Mouse (Mus musculus) hindbrain, embryonic 11.5 days (tissue): ENCODE results near the gene Lyst. TPM values are rescaled to one million over a fixed set of nuclear protein-coding genes. Genes with fewer than 3 reads are reported as not detected.
"Not testable (repeated sequence)": the region's sequence is repeated elsewhere in the genome, so short reads cannot be mapped to it uniquely, and the experiment has no call there.

Experiments
- ATAC-seq: fragments of 200-750 bp; cut with Nextera tagmentation; 2 replicates; pipeline ENCODE4 v1.8.0; 2017; ENCODE audit warnings: mild to moderate bottlenecking, moderate TSS enrichment, moderate library complexity; ENCODE audit not compliant: low FRiP score
- DNase-seq: peaks from one replicate; pipeline ENCODE4 v3.0.0-alpha.2; 2015; ENCODE audit warnings: low spot score
- H3K27ac ChIP-seq: fragments of 300-500 bp; sonication (generic); 2 replicates; pipeline ENCODE4 v1.5.1; 2014; ENCODE audit warnings: mild to moderate bottlenecking, low read depth, low read length
- H3K27me3 ChIP-seq: fragments of 300-500 bp; sonication (generic); 2 replicates; pipeline ENCODE4 v1.6.1; 2014; ENCODE audit warnings: mild to moderate bottlenecking, low read length, moderate library complexity, mixed read lengths; ENCODE audit not compliant: control insufficient read depth, insufficient read depth
- H3K36me3 ChIP-seq: fragments of 300-500 bp; sonication (generic); 2 replicates; pipeline ENCODE4 v1.6.1; 2014; ENCODE audit warnings: mild to moderate bottlenecking, low read length, moderate library complexity, mixed read lengths; ENCODE audit not compliant: control insufficient read depth, insufficient read depth
- H3K4me1 ChIP-seq: fragments of 300-500 bp; sonication (generic); replicated peaks from 2 replicates; pipeline ENCODE4 v1.6.1; 2014; ENCODE audit warnings: low read length, mixed read lengths; ENCODE audit not compliant: control insufficient read depth, insufficient read depth
- H3K4me2 ChIP-seq: fragments of 300-500 bp; sonication (generic); replicated peaks from 2 replicates; pipeline ENCODE4 v1.6.1; 2014; ENCODE audit warnings: mild to moderate bottlenecking, low read depth, low read length
- H3K4me3 ChIP-seq: fragments of 300-500 bp; sonication (generic); 2 replicates; pipeline ENCODE4 v1.5.1; 2014; ENCODE audit warnings: low read depth, low read length
- H3K9ac ChIP-seq: fragments of 300-500 bp; sonication (generic); 2 replicates; pipeline ENCODE4 v1.6.1; 2014; ENCODE audit warnings: low read depth, low read length
- H3K9me3 ChIP-seq: fragments of 300-500 bp; sonication (generic); 2 replicates; pipeline ENCODE4 v1.6.1; 2016; ENCODE audit warnings: low read length; ENCODE audit not compliant: control insufficient read depth
- WGBS: fragments of 180-500 bp; shearing (Covaris S2); extraction: QIAGEN DNeasy Blood & Tissue Kit; methylation state at CpG from one replicate; pipeline ENCODE4 v1.1.7; 2014; 5-methylcytosine and 5-hydroxymethylcytosine counted together
- polyA plus RNA-seq: library from polyadenylated mRNA; unstranded; fragments of >200 nt; fragmentation: Nextera tagmentation; extraction: Ambion mirVana; gene quantifications from 2 replicates; pipeline ENCODE4 v1.2.1, GENCODE M21; 2014

Gene Lyst
- polyA plus RNA-seq, 1 experiment from 2014 or later = 4.7 TPM

DNA sequence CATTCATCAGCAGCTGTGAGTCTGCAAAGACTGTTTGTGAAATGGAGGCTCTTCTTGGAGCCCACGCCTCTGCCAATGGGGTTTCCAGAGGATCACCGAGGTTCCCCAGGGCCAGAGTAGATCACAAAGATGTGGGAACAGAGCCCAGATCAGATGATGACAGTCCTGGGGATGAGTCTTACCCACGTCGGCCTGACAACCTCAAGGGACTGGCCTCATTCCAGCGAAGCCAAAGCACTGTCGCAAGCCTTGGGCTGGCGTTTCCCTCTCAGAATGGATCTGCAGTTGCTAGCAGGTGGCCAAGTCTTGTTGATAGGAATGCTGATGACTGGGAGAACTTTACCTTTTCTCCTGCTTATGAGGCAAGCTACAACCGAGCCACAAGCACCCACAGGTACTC, 87.7 kb downstream of the Lyst start:
- 82% methylated on average over 8 of the region's 8 CpGs for WGBS
- Histone ChIP-seq H3K27me3 (no peaks in the 10 kb centered on the region), H3K27ac (no peak overlapping the region), H3K4me3 (no peak overlapping the region), H3K4me2 (no peak overlapping the region), H3K9me3 (no peaks in the 10 kb centered on the region), H3K4me1 (no peaks in the 10 kb centered on the region), H3K9ac (no peak overlapping the region), H3K36me3 (no peaks in the 10 kb centered on the region)
- DNase-seq (no peak), ATAC-seq (no peak)

DNA sequence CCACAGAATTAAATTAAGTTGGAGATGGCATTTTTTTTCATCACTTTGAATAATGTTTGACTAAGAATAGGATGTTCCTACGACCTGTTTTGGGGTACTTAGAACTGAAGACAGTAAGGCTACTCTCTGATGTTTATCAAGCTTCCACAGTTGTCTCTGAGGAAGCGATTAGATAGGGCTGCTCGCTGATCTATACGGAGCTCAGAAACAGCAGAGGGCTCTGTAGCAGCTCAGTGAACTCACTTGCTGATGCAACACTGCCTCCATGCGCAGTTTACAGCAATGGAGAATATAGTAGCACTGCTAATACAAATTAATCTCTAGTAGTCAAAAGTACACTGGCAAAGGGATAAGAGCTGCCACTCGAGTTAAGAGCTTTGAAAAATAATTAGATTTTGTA, 91.4 kb downstream of the Lyst start:
- DNase-seq (no peak), ATAC-seq (no peak)
- no peaks in the 10 kb centered on the region for H3K36me3 ChIP-seq
- WGBS = 73% methylated on average over 6 of the region's 6 CpGs
- no peaks in the 10 kb centered on the region for H3K9me3 ChIP-seq
- no peaks in the 10 kb centered on the region for H3K27me3 ChIP-seq
- H3K4me2 ChIP-seq = no peak overlapping the region
- H3K4me3 ChIP-seq = no peak overlapping the region
- no peak overlapping the region for H3K9ac ChIP-seq
- no peak overlapping the region for H3K27ac ChIP-seq
- H3K4me1 ChIP-seq = no peaks in the 10 kb centered on the region

DNA sequence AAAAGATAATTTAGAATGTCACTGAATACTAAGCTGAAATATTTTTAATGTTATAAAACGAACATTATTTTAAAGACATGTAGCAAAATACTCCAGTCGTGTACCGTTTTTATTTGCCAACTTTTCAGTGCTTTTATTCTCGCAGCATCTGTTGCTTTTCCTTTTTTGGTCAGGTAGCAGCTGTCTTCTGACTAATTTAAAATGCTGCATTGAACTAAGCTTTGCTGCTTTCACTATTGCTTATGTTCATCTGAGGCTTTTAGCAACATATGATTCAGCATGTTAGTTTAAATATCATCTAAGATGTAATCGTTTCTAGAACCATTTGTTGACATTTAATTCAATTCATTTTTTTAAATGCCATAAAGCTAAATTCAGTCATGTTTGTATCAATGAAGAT, 113.3 kb downstream of the Lyst start:
- 90% methylated on average over 5 of the region's 5 CpGs for WGBS
- DNase-seq (no peak), ATAC-seq (no peak)
- H3K4me1 ChIP-seq = no peaks in the 10 kb centered on the region
- no peak overlapping the region for H3K4me2 ChIP-seq
- H3K27me3 ChIP-seq = no peaks in the 10 kb centered on the region
- no peaks in the 10 kb centered on the region for H3K9me3 ChIP-seq
- no peak overlapping the region for H3K4me3 ChIP-seq
- no peaks in the 10 kb centered on the region for H3K36me3 ChIP-seq
- no peak overlapping the region for H3K9ac ChIP-seq
- no peak overlapping the region for H3K27ac ChIP-seq

DNA sequence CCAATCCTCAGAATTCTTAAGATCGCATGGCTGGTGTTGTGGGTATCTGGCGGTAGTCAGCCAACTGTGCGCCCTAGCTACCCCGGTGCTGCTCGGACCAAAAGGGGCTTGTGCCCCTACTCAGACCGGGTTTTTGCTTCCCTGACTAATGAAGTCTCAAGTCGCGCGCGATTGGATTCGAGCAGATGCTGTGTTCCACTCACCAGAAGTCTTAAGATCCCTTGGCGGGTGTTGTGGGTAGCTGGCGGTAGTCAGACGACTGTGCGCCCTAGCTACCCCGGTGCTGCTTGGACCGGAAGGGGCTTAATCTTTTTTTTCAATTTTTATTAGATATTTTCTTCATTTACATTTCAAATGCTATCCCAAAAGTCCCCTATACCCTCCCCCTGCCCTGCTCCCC, 131.2 kb downstream of the Lyst start:
- not testable (repeated sequence) for H3K27ac ChIP-seq, H3K9me3 ChIP-seq, H3K9ac ChIP-seq, H3K27me3 ChIP-seq, ATAC-seq, H3K36me3 ChIP-seq, H3K4me3 ChIP-seq, H3K4me2 ChIP-seq, DNase-seq, H3K4me1 ChIP-seq
- WGBS = 93% methylated on average over 17 of the region's 17 CpGs

DNA sequence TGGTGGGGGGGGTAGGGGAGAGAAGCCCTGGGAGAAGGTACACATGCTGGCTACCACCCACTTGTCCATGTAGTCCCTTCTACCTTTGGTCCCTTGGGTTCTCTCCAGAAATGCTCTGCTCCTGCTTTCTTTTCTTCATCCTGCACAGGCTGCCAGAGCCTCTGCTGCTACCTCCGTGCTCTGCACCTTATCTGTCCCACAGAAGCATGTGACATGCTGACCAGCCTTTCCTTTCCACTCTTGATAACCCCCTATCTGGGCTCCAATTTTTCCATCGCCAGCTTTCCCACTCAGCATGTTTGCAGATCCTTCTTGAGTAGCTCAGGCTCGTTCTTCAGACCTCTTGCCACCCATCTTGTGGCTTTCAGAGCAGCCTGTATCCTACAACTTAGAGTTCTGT, 133.1 kb downstream of the Lyst start:
- Histone ChIP-seq H3K4me2 (no peak overlapping the region), H3K9me3 (no peaks in the 10 kb centered on the region), H3K4me3 (no peak overlapping the region), H3K9ac (no peak overlapping the region), H3K27me3 (no peaks in the 10 kb centered on the region), H3K27ac (no peak overlapping the region), H3K36me3 (no peaks in the 10 kb centered on the region), H3K4me1 (no peaks in the 10 kb centered on the region)
- 91% methylated on average over 3 of the region's 3 CpGs for WGBS
- ATAC-seq = no peak
- DNase-seq = no peak

DNA sequence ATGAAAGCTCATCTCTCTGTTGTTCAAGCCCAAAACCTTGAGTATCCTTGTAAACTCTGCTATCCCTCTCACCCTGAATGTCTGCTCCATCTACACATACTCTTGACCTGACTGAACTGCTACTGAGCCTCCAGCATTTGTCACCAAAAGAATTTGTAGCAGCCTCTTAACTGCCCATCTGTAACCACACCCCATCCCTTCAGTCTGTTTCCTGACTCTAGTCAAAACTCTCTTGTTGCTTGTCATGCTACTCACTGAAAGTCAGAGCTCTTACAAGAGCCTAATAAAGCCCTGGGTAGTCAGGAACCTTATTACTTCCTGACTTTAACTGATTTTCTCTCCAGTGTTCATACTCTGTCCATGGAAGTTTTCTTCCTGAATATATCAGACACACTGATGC, 133.6 kb downstream of the Lyst start:
- no peaks in the 10 kb centered on the region for H3K36me3 ChIP-seq
- no peak overlapping the region for H3K9ac ChIP-seq
- no peaks in the 10 kb centered on the region for H3K4me1 ChIP-seq
- H3K9me3 ChIP-seq = no peaks in the 10 kb centered on the region
- no peak overlapping the region for H3K4me3 ChIP-seq
- no peak for ATAC-seq
- no peak overlapping the region for H3K27ac ChIP-seq
- DNase-seq = no peak
- no peaks in the 10 kb centered on the region for H3K27me3 ChIP-seq
- no peak overlapping the region for H3K4me2 ChIP-seq

DNA sequence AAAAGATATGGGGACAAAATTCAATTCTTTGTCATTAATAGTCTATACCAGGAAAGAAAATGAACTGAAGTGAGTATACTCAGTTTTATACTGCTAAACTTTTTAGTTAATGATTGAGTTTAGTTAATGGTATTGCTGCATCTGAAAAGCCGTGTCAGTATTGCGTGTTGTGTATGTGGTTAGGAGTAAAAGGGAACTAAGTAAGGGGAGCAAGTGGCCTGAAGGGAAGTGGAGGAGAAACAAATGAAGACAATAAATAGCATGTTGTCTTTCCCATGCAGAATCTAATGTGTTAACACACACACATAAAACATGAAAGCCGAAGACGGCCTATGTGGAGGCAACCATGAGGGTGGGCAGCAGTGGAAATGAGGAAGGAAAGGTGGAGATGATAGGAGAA, 149.0 kb downstream of the Lyst start:
- H3K36me3 ChIP-seq = no peaks in the 10 kb centered on the region
- no peaks in the 10 kb centered on the region for H3K9me3 ChIP-seq
- no peak overlapping the region for H3K4me2 ChIP-seq
- ATAC-seq (no peak), DNase-seq (no peak)
- no peak overlapping the region for H3K9ac ChIP-seq
- H3K27ac ChIP-seq = no peak overlapping the region
- no peaks in the 10 kb centered on the region for H3K4me1 ChIP-seq
- H3K4me3 ChIP-seq = no peak overlapping the region
- H3K27me3 ChIP-seq = no peaks in the 10 kb centered on the region
- 95% methylated on average over 4 of the region's 4 CpGs for WGBS

DNA sequence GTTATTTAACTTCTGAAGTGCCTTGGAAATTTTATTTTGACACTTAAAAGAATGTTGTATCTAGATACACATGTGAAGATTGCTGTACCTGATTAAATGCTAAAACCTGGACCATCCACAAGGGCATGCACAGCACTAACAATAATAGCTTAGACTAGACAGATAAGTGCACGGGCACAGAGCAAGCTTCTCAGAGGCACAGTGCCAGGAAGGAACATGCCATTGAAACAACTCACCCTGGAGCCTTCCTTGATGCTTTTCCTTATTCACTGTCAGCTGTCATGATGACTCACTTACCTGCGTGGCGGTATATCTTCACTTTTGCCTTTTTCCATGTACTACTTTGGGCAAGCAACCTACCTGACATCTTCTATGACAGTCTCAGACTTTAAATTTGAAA, 155.7 kb downstream of the Lyst start:
- Histone ChIP-seq H3K27ac (no peak overlapping the region), H3K9ac (no peak overlapping the region), H3K36me3 (no peaks in the 10 kb centered on the region), H3K4me2 (no peak overlapping the region), H3K4me3 (no peak overlapping the region), H3K4me1 (no peaks in the 10 kb centered on the region), H3K27me3 (no peaks in the 10 kb centered on the region), H3K9me3 (no peaks in the 10 kb centered on the region)
- WGBS = 90% methylated on average over 3 of the region's 3 CpGs
- no peak for ATAC-seq
- no peak for DNase-seq

DNA sequence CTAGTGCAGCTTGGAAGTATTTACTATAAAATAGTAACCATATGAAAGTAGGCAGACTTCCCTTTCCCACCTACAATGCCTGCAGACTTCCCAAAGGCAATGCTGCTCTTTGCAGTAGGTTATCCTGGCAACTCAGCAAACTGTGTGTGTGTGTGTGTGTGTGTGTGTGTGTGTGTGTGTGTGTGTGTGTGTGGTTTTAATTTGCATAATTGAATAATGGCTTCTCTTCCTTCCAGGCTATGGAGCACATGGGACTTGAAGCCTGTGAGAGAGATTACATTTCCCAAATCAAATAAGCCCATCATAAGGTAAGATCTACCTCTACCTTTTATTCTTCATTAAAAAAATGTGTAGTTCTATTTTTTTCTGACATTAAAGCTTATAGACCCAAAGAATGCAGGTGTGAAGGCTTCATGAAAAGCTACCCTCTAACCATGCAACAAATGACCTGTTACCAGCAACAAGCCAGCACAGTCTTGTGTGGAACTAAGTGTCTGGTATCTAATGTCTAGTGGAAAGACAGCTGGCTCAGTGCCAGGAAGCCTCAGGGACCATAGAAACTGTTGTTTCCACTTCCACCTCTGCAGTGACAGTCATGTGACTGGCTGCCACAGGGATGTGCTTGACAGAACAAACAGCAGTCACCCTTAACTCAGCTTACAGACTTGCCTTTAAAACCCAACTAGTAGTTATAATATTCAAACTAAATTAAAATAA, 185.7 kb downstream of the Lyst start:
- no peaks in the 10 kb centered on the region for H3K4me1 ChIP-seq
- no peaks in the 10 kb centered on the region for H3K9me3 ChIP-seq
- no peaks in the 10 kb centered on the region for H3K36me3 ChIP-seq
- peak; percentile 38 for DNase-seq
- H3K27ac ChIP-seq = no peak overlapping the region
- H3K4me3 ChIP-seq = no peak overlapping the region
- peak; percentile 47; the same call in 1 of the 2 replicates for ATAC-seq
- H3K4me2 ChIP-seq = no peak overlapping the region
- no peak overlapping the region for H3K9ac ChIP-seq
- H3K27me3 ChIP-seq = no peaks in the 10 kb centered on the region
